Mouse (Mus musculus) cerebellum, adult 9-10 months (tissue): ENCODE measurements at regions not wholly inside any gene's neighbourhood (a gene's known extent, or its start where the extent isn't known, plus 50 kb on each side); places are given as distances from the start of the nearest gene placed in this dataset.

Experiments
- DNase-seq: peaks from one replicate; pipeline ENCODE4 v3.0.0; 2022

DNA sequence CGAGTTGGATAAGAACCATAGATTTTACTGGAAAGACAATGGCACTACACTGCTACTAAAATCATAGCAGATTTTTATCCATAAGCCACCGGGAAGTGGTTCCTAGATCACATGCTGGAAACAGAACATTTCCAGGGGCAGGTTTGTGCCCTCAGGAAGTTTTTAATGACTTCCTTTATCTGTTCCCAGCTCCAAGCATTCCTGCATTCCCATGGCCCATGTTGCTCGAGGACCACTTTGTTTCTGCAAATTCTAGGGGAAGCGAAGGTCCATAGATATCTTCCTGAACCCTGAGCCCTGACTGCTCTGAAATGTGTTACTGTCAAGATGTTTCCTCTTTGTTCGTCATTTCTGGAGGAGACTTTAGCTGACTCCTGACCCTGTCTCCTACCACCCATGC lies 235.6 kb upstream of the Map3k1 start:
- DNase-seq: no peak

- DNase-seq: peak; percentile 60
These were observed 237.7 kb upstream of the Map3k1 start for GRCm38 (mm10) chr13:112046247-112047211.

- no peak for DNase-seq
These were observed 238.6 kb upstream of the Map3k1 start for GRCm38 (mm10) chr13:112047408-112047807.

DNA sequence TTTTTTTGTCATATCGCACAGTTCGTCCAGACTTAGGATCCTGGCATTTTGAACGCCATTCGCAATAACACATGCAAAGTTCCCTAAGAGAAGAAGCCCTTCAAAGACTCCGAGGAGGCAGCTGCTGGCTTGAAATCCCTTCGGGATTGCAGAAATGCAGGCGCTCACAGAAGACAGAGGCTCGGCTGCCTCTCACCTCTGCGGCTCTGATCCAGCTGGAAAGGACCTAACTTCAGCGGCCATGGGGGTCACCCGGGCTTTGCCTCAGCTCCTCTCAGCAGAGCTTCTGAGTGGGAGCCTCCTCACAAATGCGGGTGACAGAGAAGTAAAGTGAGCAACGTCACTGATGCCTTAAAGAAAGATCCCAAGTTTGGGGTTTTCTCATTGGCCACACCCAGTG lies 239.1 kb upstream of the Map3k1 start:
- DNase-seq: no peak

- no peak for DNase-seq
These were observed 239.5 kb upstream of the Map3k1 start for GRCm38 (mm10) chr13:112048327-112048726.

DNA sequence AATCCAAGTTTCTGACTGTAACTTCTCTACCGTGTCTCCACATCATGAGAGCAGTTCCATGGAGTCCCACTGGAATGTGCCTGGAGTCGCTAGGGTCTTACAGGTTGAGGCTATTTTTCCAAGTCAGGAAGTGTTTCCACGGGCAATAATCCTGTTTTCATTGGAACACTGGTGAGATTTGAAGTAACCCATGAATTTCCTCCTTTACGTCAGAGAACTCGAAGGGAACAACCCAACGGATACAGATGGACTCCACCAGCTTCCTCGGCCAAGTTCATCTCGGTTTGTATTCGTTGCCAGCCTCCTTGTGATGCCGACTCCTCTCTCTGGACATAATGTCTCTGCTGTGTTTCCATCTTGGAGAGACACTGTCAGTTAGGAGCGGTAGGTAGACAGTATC lies 237.4 kb upstream of the Ankrd55 start:
- no peak for DNase-seq

DNA sequence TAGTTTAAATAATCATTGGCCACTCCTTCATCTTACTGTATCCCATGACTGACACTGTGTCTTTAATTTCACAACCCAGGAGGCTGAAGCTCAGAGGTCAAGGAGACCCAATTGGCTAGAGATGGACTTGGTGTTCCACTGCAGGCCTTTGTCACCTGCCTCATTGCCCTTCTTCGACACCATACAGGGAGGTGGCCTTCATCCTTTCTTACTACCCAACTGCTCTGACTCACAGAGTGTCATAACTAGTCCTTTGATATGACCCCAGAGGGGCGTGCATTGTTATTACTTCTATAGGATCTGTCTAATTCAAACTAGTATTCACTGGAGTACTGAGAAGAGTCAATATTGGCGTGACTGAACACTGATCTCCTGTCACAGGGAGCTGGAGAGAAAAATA lies 236.2 kb upstream of the Ankrd55 start:
- no peak for DNase-seq

- no peak for DNase-seq
These were observed 235.8 kb upstream of the Ankrd55 start for GRCm38 (mm10) chr13:112052456-112052855.

DNA sequence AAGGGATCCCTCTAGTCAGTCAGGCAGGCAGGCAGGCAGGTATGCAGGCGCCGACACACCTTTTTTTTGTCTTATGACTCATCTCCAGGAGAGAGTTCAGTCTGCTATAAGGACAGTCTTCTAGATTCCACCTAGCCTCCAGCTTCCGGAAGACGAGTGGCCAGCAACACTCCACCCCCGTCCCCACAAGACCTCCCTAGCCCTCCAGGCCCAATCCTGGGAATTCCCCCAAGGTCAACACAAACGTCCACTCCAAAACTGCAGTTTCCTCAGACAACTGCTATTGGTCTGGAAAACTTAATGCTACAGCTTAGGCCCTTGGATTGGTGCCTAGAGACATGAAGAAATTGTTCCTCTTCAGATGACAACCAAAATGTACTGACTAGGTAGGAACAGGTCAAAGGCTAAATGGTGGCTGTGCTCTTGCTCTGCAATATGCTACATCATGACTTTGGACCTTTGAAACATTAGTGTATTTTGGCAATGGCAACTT lies 233.3 kb upstream of the Ankrd55 start:
- no peak for DNase-seq

DNA sequence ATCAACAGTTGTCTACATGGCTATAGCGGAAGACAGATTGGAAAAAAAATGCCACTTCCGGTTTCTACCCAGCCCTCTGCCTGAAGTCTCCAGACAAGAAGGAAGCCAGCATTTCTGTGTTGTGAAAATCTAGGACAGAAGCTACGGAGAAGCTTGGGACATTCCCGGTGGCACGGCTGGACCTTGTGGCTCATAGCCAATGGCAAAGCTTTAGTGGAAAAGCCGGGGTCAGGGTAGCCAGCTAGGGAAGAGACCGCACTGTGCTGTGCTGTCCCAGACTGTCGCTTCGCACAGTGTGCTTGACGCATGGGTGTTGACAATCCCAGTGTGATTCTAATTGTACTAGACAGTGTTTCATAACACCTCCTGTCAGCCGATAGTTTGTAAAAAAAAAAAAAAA lies 230.0 kb upstream of the Ankrd55 start:
- peak; percentile 43 for DNase-seq

- no peak for DNase-seq
These were observed 229.5 kb upstream of the Ankrd55 start for GRCm38 (mm10) chr13:112058771-112059170.

DNA sequence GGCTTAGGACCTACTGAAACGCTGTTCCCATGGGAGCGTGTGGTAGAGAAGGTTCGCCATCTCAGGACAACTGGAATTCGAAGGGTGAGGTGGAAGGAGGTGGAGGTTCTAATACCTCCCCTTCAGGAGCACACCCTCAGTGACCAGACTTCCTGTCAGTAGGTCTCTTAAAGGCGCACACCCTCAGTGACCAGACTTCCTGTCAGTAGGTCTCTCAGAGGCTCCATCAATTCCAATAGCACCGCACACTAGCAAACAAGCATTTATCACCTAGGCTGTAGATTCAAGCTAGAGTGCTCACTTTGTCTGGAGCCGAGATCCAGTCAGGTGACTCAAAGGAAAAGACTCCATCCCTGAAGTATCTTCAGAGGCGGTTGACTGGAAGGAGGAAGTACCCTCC lies 226.2 kb upstream of the Ankrd55 start:
- DNase-seq: no peak

DNA sequence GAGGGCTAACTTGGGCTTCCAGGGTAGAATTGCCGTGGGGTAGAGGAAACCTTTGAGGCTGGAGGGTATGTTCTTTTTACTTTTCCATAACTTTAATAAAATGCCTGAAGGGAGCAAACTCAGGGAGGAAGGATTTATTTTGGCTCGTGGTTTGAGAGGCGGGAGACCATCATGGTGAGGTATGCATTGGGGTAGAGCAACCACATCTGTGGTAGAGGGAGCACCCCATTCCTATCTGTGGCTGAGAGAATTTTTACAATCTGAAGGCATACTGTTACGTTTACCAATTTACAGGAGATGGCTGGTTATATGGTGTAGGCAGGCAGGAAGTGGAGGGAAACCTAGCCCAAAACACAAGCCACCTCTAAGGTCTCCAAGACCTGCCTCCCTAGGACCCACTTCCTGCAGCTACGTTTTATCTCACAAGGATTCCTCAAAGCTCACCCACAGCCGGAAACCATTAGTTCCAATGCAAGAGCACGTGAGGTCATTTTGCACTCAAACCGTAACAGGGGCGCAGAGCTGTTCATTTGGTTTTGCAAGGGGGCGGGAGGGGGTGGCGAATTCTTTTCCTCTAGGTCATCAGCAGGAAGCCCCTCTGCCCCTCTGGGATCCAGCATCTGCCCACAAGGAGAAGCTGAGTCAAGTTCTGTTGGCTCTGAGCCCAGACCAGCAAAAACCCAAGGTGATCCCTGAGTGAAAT lies 224.7 kb upstream of the Ankrd55 start:
- no peak for DNase-seq

- no peak for DNase-seq
These were observed 223.6 kb upstream of the Ankrd55 start for GRCm38 (mm10) chr13:112064681-112065080.

DNA sequence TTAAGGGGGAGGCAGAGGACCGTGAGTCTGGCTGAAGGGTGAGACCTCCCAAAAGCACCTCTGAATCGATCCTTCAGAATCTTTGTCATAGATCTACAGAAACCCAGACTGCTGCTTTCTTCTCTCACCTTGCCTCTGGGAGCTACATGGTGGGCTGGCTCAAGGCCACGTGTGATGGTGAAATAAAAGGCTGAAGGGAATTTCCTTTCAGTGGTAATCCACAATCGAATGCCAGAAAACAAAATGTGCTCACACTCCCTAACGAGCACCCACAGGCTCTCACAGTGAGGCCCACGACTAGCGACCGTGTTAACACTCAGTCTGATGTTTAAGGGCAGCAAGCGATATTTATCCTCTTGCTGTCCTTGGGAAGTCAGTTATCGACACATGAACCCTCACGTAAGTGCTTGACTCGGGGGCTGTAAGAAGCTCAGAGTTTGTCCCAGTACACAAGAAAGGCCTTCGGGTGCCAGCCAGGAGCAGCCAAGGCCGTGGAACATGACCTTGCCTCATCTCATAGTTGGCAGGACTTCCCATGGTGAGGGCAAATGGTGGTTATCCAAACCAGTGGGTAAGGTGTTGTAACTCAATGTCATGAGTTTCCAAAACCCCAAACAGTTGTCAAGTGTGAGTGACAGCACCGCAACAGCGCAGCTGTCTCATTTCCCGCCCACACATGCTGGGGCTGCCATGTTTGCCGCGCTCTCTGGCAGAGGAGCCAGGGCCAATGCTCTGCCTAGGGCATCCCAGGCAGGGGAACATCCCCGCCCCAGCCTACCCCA lies 221.0 kb upstream of the Ankrd55 start:
- DNase-seq: no peak

DNA sequence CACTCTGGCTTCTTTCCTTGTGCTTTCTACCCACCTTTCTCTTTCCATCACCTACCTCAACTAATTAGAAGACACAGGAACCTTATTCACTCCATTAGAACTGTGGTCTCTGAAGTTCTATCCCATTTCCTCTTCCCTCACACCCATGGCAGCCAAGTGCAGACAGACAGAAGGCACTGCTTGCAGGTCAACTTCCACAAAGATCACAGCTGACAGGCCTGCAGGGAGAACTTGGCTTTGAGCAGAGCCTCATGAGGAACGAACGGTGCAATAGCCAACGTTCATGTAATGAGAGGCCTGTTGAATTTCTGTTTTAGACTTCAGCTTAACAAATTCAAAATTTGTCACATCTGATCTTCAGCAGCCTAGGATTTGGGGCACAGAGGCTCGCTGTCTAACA lies 217.5 kb upstream of the Ankrd55 start:
- DNase-seq: no peak

DNA sequence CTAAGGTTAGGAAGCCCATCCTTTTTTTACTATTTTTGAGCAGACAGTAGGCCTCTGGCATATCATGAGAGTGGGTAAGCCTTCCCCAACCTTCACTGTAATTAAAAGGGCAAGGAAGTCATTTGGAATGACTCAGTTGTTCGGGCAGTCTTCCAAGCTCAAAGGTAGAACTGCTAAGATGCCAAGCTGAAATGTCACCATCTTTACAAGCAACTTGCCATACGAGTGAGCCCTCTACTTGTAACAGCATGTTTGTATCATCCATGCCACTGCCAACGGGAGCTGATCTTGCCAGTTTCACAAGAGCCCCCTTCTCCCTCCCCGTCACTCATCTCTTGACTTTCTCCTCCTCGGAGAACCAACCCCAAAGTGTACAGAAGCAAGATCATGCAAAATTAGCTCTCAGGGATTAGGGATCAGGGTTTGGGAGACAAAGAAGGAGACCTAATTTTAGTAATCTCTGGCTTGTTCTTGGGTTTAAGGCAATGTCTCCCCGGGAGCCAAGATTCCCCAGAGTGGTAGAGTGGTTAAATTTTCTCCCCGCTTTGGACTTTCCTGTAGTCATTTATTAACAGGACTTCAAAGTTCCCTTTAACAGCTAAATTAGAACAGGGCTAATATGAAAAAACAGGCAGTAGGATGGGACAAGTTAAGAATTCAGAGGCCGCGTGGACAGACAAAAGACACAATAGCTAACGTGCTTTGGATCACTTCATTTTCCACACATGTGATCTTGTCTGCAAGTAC lies 216.9 kb upstream of the Ankrd55 start:
- DNase-seq: no peak

DNA sequence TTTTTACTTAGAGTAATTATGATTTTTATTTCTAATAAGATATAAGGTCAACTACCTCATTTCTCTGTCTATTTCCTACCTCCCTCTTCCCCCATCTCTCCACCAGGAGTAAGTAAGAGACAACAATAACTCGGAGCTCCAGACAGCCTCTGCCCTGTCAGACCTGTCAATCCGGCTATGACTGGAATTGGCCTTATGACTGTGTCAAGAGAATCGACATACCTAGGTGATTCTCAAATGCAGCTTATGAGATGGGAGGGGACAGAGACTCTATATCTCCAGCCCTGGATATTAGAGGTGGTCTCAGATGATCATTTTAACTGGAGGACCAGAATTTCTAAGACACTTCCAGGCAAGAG lies 216.3 kb upstream of the Ankrd55 start:
- no peak for DNase-seq

GRCm38 (mm10) chr13:112073519-112074406 lies 214.5 kb upstream of the Ankrd55 start:
- DNase-seq: no peak

- DNase-seq: no peak
These were observed 212.3 kb upstream of the Ankrd55 start for GRCm38 (mm10) chr13:112075847-112076479.

- DNase-seq: no peak
These were observed 210.2 kb upstream of the Ankrd55 start for GRCm38 (mm10) chr13:112078088-112078487.
